Mouse (Mus musculus) heart, adult 18-20 months (tissue): Measurements from ENCODE around the gene Ccdc152. TPM values are rescaled to one million over a fixed set of nuclear protein-coding genes. Genes with fewer than 3 reads are reported as not detected.

Source experiments
- DNase-seq, 2 experiments: peaks; one replicate each; pipeline ENCODE4 v3.0.0; 2021 to 2022; ENCODE audit warnings: mixed read lengths in 1 of 2
- long read RNA-seq, 2 experiments: library from polyadenylated mRNA; stranded (forward); transcript quantifications; one replicate each; pipeline ENCODE4 v2.0.0; 2021
- total RNA-seq, 2 experiments: library from RNA; stranded (reverse); gene quantifications; 2 replicates each; pipeline ENCODE4 v1.2.3; 2021

Gene Ccdc152
- under 1 TPM in 1 of 2 experiments, not detected in 1; 0.87 TPM for total RNA-seq
- long read RNA-seq, experiment 1, result 0 reads
- long read RNA-seq, experiment 2, partial matches to known transcripts, result 0 of 1 reads
- long read RNA-seq, experiment 2, other reads (novel, unspliced or antisense), result 1 of 1 reads

DNA sequence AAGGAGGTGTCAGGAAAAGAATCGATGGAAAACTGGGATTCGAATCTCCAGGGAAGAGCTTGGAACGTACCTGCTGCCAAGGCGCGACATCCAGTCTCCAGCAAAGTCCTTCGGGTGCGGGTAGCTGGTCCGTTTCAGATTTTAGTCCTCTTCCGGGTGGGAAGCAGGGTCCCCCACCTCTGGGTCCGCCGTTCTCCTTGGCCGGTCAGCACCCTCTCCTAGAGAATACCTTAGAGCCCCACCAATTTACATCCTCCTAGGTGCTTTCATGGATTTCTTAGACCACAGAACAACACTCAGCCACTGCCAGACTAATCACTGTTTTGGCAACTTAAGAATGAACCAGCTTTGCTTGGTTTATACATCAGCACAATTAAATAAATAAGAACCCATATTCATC is at the start of gene Ccdc152:
Gene Ccdc152, minus strand, starts transcription at position 101 of the 400 bp plus-strand sequence.
- DNase-seq, result no peak

DNA sequence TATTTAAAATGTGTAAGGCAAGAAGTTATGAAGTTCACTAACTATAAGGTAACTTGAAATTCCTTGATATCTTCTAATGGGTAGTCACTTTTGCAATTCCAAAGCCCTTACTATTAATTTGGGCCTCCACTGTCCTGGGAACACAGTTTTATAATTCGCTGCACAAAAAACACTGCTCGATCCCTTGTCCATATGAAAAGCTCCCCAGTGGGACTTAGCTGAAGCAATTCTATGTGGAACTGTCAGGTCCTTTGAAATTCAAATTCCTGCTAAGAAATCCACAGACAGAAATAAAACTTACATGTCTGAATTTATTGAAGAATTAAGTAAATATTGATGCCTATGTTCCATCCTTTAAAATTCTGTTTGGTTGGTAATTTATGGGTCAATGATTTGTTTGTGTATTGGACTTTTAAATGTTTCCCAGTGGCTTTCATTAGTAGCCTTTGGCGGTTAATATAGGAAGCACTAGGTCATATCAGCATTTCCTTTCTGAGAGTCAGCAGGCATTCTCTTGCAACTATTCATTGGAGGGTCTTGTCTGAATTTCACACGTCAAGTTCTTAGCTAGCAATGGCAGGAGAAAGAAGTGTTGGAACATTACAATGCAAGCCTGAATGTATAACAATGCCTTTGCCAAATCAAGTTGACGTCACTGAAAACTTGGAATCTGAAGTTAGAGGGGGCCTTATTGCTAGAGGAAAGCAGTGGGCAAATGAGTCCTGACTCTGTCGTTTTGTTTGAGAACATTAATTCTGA is 46.2 kb upstream of the Ccdc152 start:
- no peak for DNase-seq

DNA sequence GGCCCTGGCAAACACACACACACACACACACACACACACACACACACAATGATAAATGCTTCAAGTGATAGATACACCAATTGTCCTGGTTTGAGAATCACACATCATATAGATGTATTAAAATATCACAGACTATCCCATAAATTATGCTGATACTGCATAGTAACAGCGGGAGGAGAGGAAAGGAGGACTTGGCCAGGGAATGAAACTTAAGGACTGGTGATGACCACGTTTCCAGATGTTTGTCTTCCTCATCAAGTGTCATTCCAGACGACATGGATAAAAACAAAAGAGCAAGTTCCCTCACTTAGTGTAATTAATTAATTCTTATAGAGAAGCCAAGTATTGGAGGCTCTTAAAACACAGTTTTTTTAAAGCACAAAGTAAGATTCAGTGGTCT is 43.4 kb upstream of the Ccdc152 start:
- no peak for DNase-seq

DNA sequence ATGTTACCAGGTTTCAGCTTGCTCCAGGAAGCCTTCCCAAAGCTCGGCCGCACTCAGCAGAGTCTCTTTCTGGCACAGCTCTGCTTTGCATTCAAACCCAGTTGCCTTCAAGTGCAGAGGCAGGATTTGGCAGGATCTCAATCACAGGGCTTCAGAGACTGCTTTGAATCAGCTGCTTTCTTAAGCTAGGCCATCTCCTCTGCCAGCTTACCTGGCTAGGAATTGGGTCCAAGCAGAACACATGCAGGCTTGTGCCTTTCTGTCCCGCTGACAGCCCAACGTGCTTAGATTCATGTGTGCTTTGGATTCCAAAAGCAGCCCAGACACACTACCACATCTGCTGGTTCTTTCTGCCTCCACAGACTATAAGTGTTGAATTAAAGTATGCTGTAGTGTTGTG is 41.2 kb upstream of the Ccdc152 start:
- DNase-seq, result peak; percentile 29 to 42

DNA sequence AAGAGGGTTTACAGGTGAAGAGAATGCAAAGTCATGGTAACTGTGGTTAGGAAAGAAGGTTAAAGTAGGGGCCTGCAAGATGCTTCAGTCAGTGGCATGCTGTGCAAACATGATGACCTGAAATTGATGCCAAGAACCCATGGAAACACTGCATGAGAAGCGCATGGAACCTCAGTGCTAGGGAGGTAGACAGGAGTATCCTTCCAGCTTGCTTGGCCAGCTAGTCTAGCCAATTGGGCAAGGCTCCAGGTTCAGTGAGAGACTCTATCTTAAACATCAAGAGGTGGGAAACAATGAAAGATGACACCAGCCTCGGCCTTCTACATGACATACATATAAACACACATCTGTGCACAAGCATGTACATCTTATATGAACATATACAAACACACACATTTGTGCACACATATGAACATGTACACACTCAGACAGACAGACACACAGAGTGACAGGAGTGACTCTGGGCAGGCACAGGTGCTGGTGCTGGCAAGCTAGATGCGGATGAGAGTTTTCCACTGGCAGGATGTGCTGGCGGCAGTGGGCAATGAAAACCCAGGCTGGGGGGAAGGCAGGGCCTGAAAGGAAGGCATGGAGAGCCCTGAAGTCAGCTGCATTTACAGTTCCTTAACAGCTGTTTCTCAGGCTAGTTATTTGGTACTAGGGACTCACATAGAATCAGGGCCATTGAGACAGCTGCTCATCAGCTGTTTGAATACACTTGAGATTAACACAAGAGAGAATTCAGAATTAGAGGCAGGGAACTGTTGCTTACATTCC is 38.7 kb upstream of the Ccdc152 start:
- DNase-seq, result peak; percentile 42 to 53

DNA sequence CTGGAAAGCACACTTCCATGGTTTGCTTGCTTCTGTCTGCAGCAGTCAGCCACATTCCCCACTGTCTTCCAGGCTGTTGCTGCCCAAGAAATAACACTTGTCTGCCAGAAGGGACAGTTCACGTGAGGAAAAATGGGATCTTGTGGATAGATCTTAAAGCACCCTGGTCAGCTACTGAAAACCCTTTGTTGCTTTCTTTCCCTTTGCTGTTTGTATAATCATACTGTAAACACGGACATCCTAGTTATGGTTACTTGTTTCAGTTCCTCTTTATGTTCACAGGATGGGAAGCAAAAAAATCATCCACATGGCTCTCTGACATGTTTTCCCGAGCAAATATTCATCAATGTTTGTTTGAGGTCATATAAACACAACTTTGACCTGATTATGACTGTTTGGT is 36.5 kb upstream of the Ccdc152 start:
- no peak for DNase-seq

DNA sequence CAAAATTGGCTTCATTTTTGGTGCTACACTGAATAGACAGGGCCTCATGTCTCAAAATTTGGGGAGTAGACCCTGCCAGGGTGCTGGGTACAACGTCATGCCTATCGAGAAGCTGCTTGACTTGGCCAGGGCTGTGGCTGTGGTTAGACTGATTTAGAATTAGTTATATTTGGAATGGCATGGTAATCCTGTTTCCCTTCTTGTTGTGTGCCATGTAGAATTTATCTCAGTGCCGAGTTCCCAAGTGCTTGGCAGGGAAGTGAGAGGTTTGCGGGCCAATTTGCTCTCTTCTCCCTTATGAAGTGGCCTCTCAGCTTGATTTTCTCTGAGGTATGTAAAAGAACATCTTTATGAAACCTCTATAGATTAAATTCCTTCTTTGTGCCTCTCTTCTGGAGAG is 29.2 kb upstream of the Ccdc152 start:
- DNase-seq, result peak; percentile 57 to 74

DNA sequence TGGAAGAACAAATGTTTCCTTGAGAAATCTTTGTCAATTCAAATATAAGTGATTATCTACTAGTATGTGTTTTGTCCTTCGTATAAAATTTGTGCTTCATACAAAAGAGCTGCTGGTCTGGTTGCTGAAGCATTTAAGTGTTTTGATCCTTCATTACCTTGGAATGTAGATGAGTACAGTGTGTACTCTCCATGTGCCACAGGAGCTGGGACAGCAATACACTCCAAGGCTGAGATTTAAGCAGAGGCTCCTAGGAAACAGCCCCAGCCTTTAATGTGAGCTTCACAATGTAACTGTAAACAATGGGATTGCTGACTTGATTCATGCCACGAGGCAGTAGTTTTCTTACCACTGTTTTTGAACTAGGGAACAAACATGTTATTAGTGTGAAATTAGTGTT is 28.5 kb upstream of the Ccdc152 start:
- DNase-seq, result no peak

DNA sequence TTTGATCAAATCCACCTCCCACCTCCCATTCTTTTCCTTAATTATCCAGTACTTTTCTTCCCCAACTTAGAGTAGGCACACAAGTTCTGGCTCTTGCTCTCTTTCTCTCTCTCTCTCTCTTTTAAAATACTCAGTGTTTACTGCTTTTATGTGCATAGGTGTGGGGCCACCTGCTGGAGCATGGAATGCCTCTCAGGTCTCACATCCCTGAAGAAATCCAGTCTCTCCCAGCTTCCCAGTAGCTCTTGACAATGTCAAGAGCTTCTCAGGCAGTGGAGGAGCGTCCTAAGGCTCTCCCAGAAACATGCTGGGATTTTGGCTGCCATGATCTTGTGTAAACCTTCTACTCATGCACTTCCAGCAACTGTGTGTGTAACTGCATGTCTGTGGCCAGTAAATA is 27.0 kb upstream of the Ccdc152 start:
- no peak for DNase-seq

DNA sequence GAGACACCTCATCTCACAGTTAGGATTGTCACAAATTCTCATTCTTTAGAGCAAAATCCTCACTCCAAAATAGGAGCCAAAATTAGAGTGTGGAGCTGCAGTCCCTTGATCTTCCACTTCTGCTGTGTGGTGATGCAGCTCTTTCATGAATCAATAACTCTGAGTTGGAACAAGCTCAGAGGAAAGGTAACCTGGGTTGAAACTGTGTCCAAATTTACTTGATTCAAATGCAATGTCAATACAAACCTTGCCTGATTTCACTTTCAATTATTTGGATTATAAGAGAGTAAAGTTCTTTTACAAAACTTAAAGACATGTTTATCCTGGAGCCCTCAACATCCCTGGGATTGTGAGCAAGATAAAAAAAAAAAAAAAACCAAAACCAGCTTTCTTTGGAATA is 19.7 kb upstream of the Ccdc152 start:
- DNase-seq, result no peak

DNA sequence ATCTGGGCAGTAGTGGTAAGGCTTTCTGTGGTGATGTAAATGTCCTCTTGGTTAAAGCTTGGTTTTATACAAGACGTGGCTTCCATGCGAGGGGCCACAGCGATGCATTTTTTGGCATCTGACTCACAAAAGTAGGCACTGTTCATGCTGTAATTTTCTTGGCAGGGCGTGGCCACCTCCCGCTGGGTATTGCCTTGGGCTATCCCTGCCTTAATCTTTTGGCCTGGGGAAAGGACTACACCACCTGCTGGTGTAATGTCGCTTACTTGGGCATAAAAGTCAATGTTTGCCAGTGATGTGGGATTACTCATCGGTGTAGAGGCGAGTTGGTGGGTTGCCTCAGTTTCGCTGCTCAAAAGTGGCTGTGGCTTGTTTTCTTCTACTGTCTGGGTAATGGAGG is 16.6 kb upstream of the Ccdc152 start:
- DNase-seq, result no peak

DNA sequence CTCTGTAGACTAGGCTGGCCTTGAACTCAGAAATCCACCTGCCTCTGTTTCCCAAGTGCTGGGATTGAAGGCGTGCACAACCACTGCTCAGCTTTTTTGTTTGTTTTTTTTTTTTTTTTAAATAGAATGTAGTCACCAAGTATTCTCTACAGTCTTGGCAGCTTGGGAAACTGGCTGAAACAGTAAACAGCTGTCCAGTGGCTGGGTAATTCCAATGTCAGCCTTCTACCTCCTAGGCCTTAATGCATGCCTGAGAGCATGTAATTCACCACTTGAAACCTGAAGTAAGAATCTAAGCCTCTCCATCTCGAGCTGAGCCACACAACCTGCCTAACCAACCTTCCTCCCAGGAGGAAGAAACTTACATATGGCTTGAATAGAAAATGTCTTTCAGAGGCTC is 13.3 kb upstream of the Ccdc152 start:
- no peak for DNase-seq

DNA sequence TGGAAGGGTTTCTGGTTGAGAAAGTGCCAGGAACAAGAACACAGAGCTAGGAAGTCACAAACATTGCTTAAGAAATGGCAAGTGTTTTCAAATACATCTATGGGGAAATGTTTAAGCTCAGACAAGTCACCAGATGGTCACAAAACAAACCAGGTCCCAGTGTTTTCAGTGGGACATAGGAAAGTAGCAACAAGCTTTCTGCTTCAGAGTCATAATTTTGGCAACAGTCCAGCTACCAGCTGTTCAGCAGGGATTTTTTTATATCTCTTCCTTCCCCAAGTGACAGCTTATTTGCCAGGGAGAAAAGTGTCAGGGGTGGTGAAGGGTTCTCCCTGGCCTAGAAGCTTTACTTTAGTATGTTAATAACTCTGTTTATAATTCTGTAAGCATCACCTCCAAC is 9.6 kb upstream of the Ccdc152 start:
- peak; percentile 32 to 38 for DNase-seq

DNA sequence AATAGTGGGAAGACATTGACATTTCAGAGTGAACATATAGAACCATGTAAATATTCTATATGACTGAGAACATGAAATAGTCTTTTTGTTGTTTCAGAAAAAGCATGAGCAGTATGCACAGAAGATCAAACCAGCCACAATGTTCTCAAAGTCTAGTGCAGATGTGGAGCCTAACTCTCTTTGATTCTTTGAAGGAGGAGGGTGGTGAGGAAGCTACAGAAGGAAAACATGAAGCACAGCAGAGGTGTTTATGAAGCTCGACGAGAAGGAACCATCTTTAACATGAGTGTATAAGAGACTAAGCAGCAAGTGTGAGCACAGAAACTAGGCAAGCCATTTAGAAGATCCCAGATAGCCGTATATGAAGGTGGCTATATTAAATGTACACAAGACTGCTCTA is 6.5 kb upstream of the Ccdc152 start:
- no peak for DNase-seq

DNA sequence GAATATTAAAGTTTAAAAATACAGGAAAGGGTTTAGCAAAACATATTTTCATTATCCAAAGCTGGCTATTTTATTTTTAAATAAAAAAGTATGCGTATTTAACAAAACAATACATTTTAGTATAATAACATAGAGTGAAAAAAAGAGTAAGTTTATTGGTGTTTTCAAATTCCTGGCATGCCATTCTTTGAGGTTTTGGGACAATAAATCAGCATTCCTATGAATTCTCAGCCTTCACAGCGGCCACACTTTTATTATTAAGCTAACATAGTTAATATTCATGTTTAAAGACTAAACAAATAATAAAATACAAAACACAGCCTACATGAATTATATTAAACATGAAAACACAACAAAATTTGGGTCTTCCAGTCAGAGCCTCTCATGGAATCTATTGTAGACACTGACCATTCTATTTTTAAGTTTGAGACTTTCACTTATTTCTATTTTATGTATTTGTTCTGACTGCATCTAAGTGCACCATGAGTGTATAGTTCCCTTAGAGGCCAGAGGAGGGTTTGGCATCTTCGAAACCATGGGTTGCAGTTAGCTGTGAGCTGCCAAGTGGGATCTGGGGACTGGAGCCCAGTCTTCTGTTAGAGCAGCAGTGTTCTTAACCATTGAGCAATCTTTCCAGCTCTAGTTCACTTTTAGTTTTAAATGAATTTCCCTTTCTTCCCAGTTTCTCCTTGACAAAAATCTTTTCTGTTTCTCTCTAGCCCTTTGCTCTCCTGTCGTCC is 2.8 kb downstream of the Ccdc152 start:
- DNase-seq, result no peak

DNA sequence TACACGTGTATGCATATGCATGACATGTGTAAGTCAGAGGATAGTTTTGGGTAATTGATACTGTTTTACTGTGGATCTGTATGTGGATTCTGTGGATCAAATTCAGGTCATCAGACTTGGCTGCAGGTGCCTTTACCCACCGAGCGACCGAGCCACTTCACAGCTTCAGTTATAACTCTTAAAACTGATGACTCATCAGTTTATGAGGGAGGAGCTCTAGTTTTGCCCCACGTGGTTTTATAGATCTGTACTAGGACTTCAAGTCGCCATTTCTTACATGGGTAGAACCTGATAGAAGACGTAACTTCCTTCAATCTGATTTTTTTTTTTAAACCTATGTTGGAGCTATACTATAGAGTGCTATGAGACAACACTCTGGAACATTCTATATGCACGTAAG is 5.7 kb downstream of the Ccdc152 start:
- no peak for DNase-seq

DNA sequence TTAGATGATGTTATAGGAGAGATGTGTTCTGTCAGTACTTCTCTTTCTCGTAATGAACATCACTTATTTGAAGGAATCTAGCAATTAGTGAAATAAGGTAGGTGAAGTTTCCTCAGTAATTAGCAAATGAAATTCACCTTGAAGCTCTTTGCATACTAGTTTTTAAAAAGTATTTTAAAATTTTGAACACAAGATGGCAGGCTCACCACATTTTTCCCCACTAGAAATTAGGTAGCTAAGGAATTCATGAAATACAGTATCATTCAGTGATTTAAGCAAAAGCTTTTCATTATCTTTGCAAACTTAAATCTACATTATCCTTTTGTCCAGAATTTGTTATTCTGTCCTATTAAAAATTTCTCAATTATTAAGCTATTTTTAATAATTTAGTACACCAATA is 7.3 kb downstream of the Ccdc152 start:
- no peak for DNase-seq

DNA sequence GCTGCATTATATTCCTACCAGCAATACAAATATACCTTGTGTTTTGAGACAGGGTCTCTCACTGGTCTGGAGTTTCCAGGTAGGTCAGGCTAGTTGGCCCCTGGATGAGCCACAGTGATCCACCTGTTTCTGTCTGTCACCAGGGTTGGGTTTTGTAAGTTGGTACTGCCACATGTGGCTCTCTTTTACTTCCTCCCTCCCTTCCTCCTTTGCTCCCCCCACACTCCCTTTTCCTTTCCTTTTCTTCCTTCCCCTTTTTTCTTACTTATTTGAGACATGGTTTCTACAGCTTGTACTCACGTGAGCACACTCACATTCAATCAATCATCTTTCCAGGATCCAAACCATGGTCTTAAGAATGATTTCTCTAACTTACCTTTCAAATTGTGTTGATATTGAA is 9.8 kb downstream of the Ccdc152 start:
- DNase-seq, result no peak

DNA sequence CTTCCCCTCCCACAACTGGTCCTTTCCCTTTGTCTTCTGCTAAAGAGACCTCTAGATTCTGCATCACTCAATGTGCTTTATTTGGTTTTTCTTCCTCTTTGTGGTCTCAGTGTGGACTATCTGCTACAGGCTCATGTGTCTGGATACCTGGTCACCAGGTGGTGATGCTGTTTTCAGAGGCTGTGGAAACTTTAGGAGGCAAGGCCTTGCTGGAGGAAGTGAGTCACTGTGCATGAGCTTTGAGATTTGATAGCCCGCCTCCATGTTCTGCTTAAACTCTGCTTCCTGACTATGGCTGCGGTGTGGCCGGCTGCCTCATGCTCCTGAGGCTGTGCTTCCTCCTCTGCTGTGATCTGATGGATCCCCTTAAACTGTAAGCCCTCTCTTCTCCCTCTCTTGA is 12.9 kb downstream of the Ccdc152 start:
- no peak for DNase-seq

DNA sequence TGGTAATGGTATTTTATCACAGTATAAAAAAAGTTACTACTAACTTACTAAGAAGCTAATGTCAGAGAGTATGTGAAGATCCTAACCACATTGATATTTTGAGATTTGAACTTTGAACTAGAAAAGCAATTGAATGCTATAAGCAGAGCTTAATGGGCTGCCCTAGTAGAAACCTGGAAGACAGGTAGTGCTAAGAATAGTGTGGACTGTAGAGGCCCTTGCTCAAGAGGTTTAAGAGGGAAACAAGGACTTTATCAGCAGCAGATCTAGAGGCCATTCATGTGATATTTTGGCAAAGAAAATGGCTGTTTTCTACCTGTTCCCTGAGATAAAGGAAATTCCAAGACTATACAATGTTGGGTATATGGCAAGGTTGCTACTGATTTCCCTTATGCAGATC is 17.3 kb downstream of the Ccdc152 start:
- DNase-seq, result no peak

DNA sequence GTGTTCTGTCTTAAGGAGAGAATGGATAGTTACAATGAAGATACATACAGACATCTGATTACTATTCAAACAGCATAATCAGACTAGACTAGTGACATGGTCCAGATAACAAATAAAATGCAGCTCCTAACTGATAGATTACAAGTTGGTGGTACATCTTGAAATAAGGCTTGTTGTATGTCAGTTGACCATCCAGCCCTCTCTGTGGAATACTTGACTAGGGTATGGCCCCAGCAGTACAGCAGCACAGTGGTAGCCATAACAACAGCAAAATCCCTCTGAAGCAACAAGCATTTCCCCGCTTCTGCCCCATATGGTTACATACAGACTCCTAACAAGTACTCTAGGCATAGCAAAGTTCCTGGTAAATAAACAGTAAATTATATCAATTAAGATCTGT is 21.6 kb downstream of the Ccdc152 start:
- no peak for DNase-seq

DNA sequence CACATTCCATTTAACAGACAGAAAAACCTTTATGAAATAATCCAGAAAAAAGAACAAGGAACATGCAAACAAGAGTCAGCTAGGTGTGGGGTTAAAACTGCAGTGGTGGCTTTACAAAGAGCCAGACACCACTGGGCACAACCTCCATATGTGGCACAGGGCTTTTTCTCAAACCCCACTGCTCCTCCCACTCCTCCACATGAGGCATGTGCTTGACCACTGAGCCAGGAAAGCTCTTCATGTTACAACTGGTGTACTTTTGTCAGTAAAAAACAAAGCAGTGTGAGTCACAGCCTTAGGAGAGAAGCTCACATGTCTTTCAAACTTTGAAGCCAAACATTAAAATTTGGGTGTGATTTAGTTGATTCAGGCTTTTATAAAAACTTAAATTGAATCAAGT is 22.1 kb downstream of the Ccdc152 start:
- no peak for DNase-seq

DNA sequence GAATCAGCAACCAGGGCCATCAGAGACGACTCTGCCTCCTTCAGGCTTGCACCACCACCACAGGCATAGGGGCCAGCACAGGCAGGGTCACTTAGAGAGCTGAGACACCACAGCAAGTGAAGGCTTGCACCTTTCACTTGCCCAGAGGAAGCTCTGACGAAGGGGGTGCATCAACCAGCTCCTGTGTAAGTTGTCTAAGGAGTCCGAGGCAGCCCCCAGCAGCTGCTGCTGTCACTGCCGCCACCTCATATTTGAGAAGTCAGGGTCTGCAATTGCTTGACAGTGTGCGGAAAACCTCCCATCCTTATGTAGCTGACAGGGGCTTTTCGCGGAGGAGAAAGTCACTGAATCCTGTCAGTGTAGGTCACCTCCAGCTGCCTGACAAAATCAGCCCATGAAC is 24.1 kb downstream of the Ccdc152 start:
- no peak for DNase-seq
